Mouse (Mus musculus) megakaryocyte, adult 5-6 weeks (primary cell): ENCODE results near the gene Tmem252. TPM values are rescaled to one million over a fixed set of nuclear protein-coding genes. Genes with fewer than 3 reads are reported as not detected.

Source experiments
- ATAC-seq: 2 replicates; pipeline ENCODE4 v1.8.0; 2016; ENCODE audit warnings: mild to moderate bottlenecking, inconsistent platforms; ENCODE audit not compliant: poor library complexity, severe bottlenecking
- total RNA-seq, 2 experiments: library from RNA; stranded (forward) in 1 of 2; stranded (reverse) in 1 of 2; fragments of 153-499, 151-499 nt in 1 of 2; fragments of 221-1000, 200-1000 nt in 1 of 2; gene quantifications; 2 replicates each; pipeline versions ENCODE4 v1.2.3 to v1.2.4; 2015 to 2017

Tmem252 gene
- total RNA-seq, 2 experiments from 2014 or later: not detected

DNA sequence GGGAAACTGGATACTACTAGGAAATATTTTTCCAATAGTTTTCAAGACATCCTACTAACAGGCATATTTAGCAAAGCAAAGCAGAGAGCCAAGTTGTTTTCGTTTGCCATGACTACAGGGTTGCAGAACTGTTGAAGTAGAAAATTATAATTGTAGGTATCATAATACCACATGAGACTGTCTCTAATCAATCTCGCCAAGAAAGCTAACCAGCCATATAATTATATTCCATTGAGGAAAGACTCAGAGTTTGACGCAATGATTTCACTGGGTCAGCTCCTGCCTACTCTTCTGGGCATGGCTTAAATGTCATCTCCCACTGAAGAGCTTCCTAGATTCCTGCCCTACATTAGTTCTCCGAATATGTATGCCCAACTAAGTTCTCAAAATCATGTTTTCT, 45.7 kb downstream of the Tmem252 start:
- ATAC-seq: no peak

DNA sequence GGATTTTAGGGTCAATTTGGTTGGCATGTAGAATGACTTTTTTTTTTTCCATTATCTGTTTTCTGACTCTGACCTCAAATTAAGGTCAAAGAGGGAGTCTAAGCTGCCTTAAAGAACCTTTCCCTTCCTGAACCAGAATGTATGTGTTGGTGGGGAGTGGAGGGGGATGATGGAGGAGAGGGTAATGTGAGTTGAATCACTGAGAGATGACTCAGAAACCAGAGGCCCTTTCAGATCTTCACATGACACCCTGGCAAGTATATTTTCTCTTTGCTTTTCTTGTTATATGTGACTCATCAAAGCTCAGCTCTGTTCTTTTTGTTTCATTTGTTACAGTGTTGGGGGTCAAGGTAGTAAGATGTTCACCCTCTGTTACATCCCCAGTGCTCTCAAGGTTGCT, 46.6 kb downstream of the Tmem252 start:
- ATAC-seq: no peak

GRCm38 (mm10) chr19:24724362-24724761, 50.6 kb downstream of the Tmem252 start:
- ATAC-seq: no peak

DNA sequence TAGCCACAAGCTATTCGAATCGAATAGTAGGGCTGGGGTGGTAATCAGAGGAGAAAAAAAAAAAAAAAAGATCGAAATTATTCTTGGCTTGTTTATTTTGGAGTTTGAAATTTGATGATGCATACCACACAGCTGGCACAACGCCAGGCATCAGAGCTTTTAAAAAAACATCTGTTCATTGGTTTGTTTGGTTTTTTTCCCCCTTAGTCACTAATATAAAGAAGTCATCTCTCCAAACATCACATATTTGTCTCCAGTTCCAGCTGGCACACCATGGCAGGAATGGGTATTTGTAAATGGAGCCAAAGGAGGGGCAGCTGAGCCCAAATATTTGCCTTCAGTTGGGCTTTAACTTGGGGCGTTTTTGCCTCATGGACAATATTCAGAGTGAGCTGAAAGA, 56.9 kb downstream of the Tmem252 start:
- no peak for ATAC-seq

Other genes with a start within 250 kb of the Tmem252 start
- 30.1 and 31.3 TPM in 2 replicates for gene Fam122a, start 196.7 kb upstream of the Tmem252 start, total RNA-seq (2015)
- gene Fam122a, start 196.7 kb upstream of the Tmem252 start, total RNA-seq (2017): 5.9 and 8.3 TPM in 2 replicates
- gene Pip5k1b, start 118.1 kb upstream of the Tmem252 start, total RNA-seq (2015): 4.9 and 6.2 TPM in 2 replicates
- 4.4 and 4.8 TPM in 2 replicates for gene Pip5k1b, start 118.1 kb upstream of the Tmem252 start, total RNA-seq (2017)
- gene Pgm5, start 187.8 kb downstream of the Tmem252 start, total RNA-seq (2015): not detected in 2 replicates
- not detected in 2 replicates for gene Pgm5, start 187.8 kb downstream of the Tmem252 start, total RNA-seq (2017)
- gene Gm10053, start 201.7 kb downstream of the Tmem252 start, total RNA-seq (2015): 170 and 178 TPM in 2 replicates
- 64.0 and 121 TPM in 2 replicates for gene Gm10053, start 201.7 kb downstream of the Tmem252 start, total RNA-seq (2017)
- gene Foxd4, start 227.2 kb downstream of the Tmem252 start, total RNA-seq (2015): 0.74 and 0.84 TPM in 2 replicates
- 0.51 TPM in 1 of 2 replicates, not detected in the other for gene Foxd4, start 227.2 kb downstream of the Tmem252 start, total RNA-seq (2017)